Mouse (Mus musculus): ENCODE data around the gene Fuca1.

GRCm38 (mm10) chr4:135909326-135910066, 11.0 kb upstream of the Fuca1 start:
- no peak for TF ChIP-seq CTCF (IDR thresholded peaks at IDR 0.05; ENCODE audit: insufficient read depth, low read depth, low read length)
- no peak for TF ChIP-seq POLR2A (IDR thresholded peaks at IDR 0.05; ENCODE audit: insufficient read depth, low read depth, low read length)
